Mouse (Mus musculus) spleen, adult 12 weeks (tissue): ENCODE results near the gene Gm21411.
"Not testable (repeated sequence)": the region's sequence is repeated elsewhere in the genome, so short reads cannot be mapped to it uniquely, and the experiment has no call there.

Experiments used
- DNase-seq: peaks from one replicate; pipeline ENCODE4 v3.0.0; 2022; ENCODE audit warnings: low spot score

Gene Gm21411

GRCm38 (mm10) chr4:146909386-146910137 is at the start of gene Gm21411:
Gene Gm21411, minus strand, starts transcription at chr4:146909590.
- DNase-seq: not testable (repeated sequence)

DNA sequence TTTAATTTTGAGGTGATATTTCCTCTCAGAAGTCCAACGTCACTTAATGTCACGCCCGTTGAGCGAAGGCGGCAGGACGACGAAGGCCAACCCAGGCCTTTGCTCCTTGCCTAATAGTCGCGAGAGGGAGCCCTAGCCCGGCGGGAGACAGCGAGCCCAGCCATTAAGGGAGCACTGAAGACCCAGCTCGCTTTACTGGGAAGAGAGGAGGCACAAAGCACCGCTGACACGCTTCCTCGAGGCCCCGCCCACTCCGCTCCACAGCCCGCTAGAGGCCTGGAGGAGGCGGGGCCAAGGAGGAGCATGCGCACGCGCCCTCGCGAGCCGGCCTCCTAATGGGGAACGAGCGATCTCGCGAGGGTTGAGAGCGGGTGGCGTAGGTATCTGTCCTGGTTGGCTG is 32.3 kb upstream of the Gm21411 start:
- not testable (repeated sequence) for DNase-seq

DNA sequence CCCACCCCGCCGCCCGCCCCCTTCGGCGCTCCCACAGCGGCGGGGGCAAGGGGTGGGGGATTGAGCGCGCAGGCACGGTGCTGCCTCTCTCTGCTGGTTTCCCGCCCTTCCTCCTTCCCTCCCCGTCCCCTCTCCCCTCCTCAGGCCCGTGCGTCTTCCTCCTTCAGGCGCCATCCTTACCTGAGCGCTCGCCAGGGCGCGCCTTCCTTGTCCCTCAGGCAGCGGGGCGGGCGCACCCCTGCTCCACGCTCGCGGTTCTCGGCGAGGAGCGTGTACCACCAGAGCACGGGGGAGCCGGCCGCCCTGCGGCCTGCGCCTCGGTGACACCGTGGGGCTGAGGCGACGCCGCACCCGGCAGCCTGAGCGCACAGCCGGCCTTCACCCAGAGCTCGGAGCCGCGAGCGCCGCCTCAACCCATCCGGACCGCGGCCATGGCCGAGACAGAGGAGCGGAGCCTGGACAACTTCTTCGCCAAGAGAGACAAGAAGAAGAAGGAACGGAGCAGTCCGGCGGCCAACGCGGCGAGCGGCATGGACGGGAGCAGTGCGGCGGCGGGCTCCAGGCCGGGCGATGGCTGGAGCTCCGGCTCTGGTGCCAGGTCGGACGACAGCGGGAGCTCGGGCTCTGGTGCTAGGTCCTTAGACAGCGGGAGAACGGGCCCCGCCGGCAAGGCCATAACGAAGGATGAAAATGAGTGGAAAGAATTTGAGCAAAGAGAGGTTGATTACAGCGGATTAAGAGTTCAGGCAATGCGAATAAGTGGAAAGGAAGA is 23.1 kb upstream of the Gm21411 start:
- no peak for DNase-seq

DNA sequence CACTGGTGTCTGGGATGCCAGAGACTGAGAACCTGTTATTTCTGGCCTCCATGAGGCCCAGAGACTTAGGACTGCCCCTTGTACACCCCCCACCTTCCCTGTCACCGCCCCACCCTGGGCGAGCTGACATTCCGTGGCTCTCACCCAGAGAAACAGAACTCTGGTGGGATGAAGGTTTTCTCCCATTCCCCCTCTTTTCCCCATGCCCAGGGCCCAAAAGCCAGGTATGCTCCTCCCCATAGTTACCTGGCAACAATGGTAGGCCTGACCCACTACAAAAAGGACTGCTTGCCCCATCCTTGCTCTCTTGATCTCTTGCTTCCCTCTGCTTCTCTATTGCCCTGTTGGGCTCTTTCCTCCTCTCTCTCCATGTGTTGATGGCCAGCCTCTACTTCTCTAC is 5.8 kb upstream of the Gm21411 start:
- DNase-seq: no peak

DNA sequence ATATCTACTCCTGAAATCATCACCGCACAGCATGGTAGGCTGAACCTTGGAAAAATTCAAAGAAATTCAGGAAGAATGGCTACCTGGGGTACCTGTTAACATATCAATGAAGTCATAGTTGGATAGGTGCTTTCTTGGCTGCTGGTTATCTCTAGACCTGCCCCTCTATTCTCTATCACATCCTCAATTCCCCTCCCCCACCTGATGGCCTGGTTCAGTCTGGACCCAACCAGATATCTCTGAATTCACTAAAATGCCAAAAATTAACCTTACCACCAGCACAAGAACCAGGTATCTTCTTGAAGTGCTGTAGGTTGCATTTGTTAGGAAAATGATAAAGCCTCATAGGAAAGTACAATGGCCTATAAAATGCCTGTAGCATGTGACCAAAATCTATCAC is 1.3 kb downstream of the Gm21411 start:
- DNase-seq: not testable (repeated sequence)

DNA sequence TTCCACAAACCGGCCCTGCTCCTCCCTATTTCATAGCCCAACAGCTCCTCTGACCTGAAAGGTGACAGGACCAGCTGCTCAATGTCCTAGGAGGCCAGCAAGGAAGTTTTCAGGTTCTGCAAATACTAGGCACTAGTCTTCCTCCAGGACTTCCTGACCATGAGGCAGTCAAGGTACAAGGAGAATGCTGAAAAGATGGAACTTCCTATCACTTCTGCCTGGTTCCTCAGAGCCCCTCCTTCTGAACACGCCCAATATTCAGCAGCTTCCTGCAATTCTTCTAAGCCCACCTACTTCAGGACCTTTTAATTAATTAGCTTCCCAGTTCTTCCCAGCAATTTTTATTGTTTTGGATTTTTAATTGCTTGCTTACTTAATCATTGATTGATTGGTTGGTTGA is 4.6 kb downstream of the Gm21411 start:
- DNase-seq: not testable (repeated sequence)

- DNase-seq: not testable (repeated sequence)
Measured at GRCm38 (mm10) chr4:146903126-146903525, 6.3 kb downstream of the Gm21411 start.
